Mouse (Mus musculus): ENCODE data around the gene Thpo.

DNA sequence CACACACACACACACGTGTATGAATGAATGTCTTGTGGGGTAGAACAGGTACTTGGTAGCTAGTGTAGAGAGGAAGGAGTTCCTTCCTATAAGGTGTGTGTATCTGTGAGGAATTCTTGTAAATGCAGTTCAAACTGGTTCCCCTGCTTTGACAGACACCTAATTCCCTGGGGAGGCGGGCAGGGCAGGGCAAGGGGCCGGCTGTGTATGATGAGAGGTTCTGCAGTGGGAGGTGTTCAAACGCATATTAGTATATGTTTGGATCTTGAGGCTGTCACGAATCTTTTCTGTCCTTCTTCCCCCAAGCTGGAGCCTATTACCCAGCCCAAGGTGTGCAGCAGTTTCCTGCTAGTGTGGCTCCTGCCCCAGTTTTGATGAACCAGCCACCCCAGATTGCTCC is 56.9 kb downstream of the Thpo start:
- TF ChIP-seq CTCF (IDR thresholded peaks at IDR 0.05; ENCODE audit: low read depth, low read length) (no peak), GATA1 (IDR thresholded peaks at IDR 0.05; ENCODE audit: borderline replicate concordance, low read length) (no peak), POLR2AphosphoS5 (IDR thresholded peaks at IDR 0.05; ENCODE audit: insufficient replicate concordance, low read depth, low read length) (no peak)
